Mouse (Mus musculus) frontal cortex, adult (tissue): ENCODE data around the gene Meis2.
A peak's percentile ranks its signal among the peaks of the same experiment; 100 is the strongest.

Source experiments
- ATAC-seq: cut with Nextera tagmentation; 2 replicates; pipeline ENCODE4 v1.9.2; 2017; ENCODE audit warnings: mild to moderate bottlenecking, moderate library complexity, mixed read lengths; ENCODE audit not compliant: low TSS enrichment

Meis2 gene

GRCm38 (mm10) chr2:116051906-116052614 lies 13.6 kb downstream of the Meis2 start:
- ATAC-seq = no peak

DNA sequence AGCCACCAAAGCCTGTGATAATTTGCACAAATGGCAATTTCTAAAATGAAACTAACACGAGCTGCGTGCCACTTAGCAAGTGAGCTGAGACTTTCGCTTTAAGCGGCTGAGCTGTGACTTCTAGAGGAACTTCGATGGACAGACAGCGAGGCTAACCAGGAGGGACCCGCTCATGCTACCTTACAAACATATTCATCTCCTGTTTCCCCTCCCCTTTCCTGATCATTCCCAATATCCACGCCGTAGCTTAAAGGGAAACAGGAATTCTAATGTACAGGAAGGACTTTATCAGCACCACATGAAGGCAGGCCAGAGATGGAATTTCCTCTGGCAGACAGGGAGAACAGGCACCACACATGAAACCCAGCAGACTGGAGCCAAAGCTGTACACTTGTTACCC lies 15.9 kb downstream of the Meis2 start:
- no peak for ATAC-seq

DNA sequence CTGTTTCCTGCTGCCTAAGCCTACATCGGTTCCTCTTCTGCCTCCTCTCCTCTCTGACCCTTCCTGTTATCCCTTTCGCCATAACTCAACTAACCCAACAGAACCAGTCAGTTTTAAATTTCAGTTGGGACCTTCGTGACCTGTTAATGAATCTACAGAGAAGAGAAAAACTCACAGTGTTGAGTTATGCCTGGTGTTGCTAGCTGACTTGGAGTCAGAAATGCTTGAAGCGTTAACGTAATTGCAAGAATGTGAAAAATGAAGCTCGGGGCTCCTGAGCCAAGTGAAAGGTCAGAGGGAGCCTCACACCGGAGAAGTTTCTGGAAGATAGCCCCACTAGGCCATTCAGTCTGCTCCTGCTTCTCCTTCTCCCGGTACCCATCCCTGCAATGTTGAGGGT lies 18.3 kb downstream of the Meis2 start:
- ATAC-seq = no peak

GRCm38 (mm10) chr2:116045048-116045447 lies 20.6 kb downstream of the Meis2 start:
- peak; percentile 85 for ATAC-seq

GRCm38 (mm10) chr2:116042934-116043698 lies 22.5 kb downstream of the Meis2 start:
- ATAC-seq = no peak

GRCm38 (mm10) chr2:116042447-116042846 lies 23.2 kb downstream of the Meis2 start:
- no peak for ATAC-seq

DNA sequence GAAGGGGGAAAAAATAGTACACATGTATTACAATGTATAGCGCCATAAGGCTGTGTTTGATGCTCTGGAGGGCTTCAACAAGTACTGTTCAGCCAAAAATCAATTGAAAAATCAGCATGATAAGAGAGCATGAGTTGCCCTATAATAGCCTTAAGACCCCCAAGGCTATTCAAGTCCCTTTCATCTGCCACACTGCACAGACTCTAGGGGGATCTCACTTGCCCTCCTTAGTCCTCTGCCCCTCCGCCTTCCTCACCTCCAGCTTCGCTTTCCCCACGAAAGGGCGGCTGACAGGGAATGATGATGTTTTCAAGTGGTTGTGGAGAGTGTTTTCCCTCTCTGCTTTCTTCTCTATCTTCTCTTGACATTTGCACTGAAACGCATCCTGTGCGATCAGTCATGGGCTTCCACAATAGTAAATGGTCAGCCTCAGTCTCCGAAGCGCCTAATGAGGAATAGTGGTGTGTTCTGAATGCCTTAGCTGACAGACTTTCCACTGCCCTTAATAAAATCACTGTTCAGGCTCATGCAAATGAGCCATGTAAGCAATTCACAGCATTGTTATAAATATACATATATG lies 23.9 kb downstream of the Meis2 start:
- ATAC-seq = no peak

GRCm38 (mm10) chr2:116035345-116035744 lies 30.3 kb downstream of the Meis2 start:
- ATAC-seq = no peak

DNA sequence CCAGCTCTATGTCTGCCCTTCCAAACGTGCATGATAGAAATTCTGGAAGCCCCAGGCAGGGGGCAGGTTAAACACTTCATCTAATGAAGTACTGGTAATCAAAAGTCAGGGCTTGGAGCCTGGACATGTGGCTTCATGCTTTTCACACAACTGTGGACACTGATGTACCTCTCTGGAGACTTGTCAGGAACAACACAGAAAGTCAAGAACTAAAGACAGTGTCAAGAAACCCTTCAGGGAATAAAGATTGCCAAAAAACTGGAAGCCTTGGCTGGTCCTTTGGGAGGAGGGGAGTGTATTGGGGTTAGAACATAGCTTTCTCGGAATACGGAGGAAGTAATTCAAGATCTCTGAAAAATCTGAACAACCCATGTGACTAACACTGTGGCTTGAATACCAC lies 37.5 kb downstream of the Meis2 start:
- ATAC-seq = no peak

DNA sequence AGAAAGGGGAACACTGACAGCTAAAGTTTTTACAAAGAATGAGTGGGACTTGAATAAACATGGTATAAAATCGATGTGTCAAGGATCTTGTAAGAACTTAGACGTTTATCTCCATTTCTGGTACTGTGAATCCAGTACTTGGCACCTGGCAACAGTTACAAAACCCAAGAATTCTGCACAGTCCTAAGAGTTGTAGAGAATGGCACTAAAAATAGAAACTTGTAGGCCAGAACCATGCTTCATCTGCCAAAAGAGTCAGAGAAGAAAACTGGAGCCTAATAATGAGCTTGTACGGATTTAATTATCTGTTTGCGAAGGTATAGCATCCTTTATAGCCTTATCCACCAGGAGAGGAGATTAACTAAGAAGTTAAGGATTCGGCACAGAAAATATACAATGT lies 42.8 kb downstream of the Meis2 start:
- ATAC-seq = 0 out of 2 replicates have a peak, but pooled peaks have one; percentile 8

GRCm38 (mm10) chr2:116021931-116022330 lies 43.7 kb downstream of the Meis2 start:
- no peak for ATAC-seq

GRCm38 (mm10) chr2:116021046-116021445 lies 44.6 kb downstream of the Meis2 start:
- ATAC-seq = no peak

- ATAC-seq = no peak
Measured at GRCm38 (mm10) chr2:116020451-116020951, 45.1 kb downstream of the Meis2 start.

GRCm38 (mm10) chr2:116019959-116020358 lies 45.7 kb downstream of the Meis2 start:
- ATAC-seq = no peak

DNA sequence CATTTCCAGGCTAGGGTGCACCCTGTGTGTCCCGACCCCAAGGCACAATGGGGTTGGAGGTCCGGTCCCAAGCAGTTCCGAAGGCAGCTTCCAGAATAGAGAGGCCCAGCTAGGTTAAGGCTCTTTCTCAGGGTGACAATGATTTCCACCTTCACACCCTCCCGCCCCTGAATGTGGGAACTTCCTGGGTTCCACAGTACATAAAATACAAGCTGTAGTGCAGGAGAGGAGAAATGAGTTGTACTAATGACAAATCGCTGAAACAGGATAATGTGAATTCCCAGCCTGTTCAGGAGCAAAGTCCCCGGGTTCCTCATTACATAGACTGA lies 46.2 kb downstream of the Meis2 start:
- ATAC-seq = no peak

DNA sequence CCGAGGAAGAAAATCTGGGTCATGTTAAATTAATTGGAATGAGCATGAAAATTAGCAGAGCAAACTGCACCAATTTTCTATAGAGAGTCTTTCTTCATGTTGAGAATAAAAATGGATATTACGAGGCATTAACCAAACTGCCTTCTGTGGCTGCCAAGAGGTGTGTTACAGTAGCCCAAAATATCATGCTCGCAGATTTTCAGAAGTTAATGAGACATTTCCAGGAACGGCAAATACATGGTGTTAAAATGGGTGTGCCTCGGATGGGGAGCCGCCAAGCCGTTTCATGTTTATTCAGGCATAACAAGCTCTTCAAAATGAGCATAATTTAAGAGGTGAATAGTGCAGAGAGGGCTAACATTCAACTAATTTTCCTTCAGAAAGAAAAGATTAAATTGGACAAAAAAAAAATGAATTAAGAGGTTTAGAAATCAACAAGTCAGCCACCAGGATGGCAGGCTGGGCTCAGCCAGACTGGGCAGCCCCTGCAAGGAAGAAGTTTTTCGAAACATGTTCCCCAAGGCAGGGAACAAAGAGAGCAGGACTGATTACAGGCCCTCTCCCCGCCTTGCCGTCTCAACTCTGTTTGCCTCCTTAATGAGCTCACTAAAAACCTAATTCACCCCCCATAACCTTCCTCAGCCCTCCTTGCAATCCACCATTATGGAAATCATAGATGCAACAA lies 46.7 kb downstream of the Meis2 start:
- no peak for ATAC-seq

DNA sequence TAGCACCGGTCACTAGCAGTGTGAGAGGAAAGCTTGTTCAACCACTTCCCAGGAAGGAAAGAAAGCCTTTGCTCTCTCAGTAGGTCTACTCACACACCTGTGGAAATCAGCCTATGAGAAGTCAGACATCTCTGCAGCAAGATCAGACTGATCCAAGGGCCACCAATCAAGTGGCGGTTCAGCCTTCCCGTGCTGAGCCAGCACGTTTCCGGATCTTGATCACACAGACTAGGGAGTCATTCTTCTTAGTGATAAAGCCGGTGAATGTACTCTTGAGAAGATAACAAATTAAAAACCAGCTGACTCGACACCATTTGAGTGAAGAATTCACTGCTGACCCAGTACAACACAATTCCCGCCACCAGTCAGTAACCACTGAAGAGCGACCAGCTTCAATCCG lies 50.1 kb downstream of the Meis2 start:
- no peak for ATAC-seq

DNA sequence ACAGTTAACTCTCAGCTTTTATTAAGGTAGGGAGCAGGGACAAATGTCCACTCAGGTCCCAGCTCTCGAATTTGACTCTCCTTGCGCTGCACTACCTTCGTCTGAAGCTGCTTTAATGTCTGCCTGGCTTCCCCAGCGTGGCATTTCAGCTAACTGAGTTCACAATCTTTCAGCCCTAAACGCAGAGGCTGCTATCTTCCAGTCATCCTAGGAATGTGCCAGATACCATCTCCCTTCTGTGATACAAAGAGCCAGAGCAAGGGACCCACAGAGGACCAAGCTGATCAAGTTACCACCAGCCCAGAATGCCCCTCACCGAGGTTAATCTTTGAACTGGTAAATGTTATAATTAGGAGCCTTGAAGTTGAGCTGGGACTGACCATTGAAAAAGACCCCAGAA lies 55.2 kb downstream of the Meis2 start:
- no peak for ATAC-seq

DNA sequence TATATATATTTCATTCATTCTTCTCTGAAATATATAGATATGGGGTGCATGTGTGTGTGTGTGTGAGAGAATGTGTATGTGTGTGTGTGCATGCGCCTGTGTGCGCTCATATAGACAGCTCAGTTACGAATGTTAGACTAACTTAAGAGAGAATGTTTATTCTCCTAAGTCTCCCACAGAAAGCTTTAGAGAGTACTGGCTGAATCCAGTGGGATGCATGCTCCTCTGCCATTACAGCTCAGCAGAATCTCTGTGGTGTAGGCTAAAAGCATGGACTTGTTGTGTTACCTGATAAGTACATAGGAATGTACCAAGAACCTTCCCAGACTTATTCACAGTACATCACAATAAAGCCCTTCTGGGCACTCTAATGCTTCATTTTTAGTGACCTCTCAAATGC lies 55.6 kb downstream of the Meis2 start:
- ATAC-seq = peak; percentile 54

- peak; percentile 89 for ATAC-seq
Measured at GRCm38 (mm10) chr2:116009097-116009970, 56.3 kb downstream of the Meis2 start.

DNA sequence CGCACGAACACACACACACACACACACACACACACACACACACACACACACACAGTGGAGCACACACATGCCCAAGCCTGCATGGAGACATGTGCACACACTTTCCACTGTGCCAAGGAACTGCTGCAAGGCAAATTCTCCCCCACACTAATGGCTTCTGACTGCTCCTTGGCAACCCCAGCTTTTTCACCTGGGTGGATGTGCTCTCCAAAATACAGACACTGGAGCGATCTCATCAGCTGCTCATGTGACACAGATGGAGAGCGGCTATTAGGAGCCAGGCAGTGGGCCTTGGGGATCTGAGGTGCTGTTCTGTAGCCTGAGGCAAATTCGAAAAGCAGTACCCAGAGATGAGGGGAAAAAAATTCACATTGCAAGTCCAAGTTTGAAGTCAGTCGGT lies 63.3 kb downstream of the Meis2 start:
- no peak for ATAC-seq
